Mouse (Mus musculus): ENCODE measurements at regions not wholly inside any gene's neighbourhood (a gene's known extent, or its start where the extent isn't known, plus 50 kb on each side); places are given as distances from the start of the nearest gene placed in this dataset.

DNA sequence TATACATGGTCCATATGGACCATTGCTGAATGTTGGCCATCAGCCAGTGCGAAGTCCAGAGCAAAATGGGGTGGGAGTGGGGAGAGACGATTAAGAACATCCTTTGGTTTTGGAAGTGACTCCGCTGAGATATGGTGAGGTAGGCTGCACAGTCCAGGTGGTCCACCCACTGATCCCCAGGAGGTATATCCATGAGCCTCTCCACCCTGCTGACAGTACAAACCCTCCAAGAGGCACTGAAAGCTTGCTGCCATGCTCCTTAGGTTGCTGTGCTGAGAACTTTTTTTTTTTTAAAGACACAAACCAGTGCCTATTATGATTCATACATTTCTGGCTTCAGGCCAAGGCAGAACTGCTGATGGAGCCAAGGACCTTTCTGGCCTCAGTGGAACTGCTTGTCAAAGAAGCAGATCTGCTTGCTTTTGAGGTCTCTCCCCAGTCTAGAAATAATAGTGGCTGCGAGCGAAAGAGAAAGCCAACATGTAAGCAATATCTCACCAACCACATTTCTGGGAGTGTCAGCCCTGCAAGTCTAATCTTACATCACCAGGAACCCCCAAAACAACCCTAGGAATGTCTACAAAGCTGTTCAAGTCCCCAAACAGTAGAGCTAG lies 105.1 kb upstream of the Med14 start:
- H3K36me3 ChIP-seq (ENCODE audit: control insufficient read depth in 1 of 2, insufficient read depth in 2 of 2, low read length in 2 of 2) = peaks cover 0 to 6% of the 10 kb centered on the region in 2 experiments; a peak in 2 of 4 replicates
- peak; percentile 91 for DNase-seq (ENCODE audit: low read depth, low spot score)

DNA sequence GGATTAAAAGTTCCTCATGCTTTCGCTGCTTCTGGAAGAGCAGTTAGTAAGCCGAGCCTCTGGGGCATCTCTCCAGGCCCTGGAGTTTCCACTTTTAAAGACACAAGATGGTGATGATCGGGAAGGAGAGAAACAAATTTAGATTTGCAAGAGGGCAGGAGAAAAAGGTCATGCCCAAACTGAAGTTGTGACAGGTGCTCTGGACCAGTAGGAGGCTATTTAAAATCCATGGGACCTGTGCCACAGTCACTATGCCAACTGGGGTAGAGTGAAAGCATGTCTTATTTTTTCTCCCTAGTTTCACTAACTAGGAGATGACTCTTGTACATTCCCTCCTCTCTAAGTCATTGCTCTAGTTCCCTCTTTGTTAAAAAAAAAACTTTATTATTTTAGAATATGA lies 104.3 kb upstream of the Med14 start:
- Histone ChIP-seq H3K27ac (ENCODE audit: control insufficient read depth, low read depth, low read length) (no peak overlapping the region), H3K9ac (ENCODE audit: control insufficient read depth, low read depth, low read length, poor library complexity, severe bottlenecking) (no peak overlapping the region), H3K4me3 (ENCODE audit: control insufficient read depth in 1 of 2, insufficient read depth in 1 of 2, low read depth in 2 of 2, low read length in 2 of 2) (no peak overlapping the region), H3K36me3 (ENCODE audit: control insufficient read depth in 1 of 2, insufficient read depth in 2 of 2, low read length in 2 of 2) (peaks cover 0 to 6% of the 10 kb centered on the region in 2 experiments; a peak in 2 of 4 replicates), H3K79me2 (ENCODE audit: control insufficient read depth, insufficient read depth, low read length, poor library complexity) (no peaks in the 10 kb centered on the region), H3K27me3 (ENCODE audit: control insufficient read depth in 1 of 2, insufficient read depth in 2 of 2, low read length in 2 of 2) (no peaks in the 10 kb centered on the region), H3K9me3 (replicated peaks; ENCODE audit: insufficient read depth, low read length) (no peaks in the 10 kb centered on the region), H3K4me1 (ENCODE audit: control insufficient read depth in 1 of 2, insufficient read depth in 2 of 2, low read length in 2 of 2) (peaks cover 0 to 6% of the 10 kb centered on the region in 2 experiments; a peak in 2 of 4 replicates)
- no peak for TF ChIP-seq MXI1 (IDR thresholded peaks at IDR 0.05; ENCODE audit: low read depth, low read length)
- no peak for TF ChIP-seq CTCF (IDR thresholded peaks at IDR 0.05 in 2 of 3, conservative IDR thresholded peaks at IDR 0.05 in 1 of 3; ENCODE audit: control insufficient read depth in 1 of 3, insufficient read depth in 1 of 3, low read depth in 2 of 3, low read length in 3 of 3, poor library complexity in 1 of 3, severe bottlenecking in 1 of 3)
- no peak for TF ChIP-seq HCFC1 (IDR thresholded peaks at IDR 0.05; ENCODE audit: low read depth, low read length)
- TF ChIP-seq TAL1 (IDR thresholded peaks at IDR 0.05; ENCODE audit: low read length) = no peak
- TF ChIP-seq ZMIZ1 (IDR thresholded peaks at IDR 0.05; ENCODE audit: low read depth, low read length) = no peak
- no peak for TF ChIP-seq MEF2A (IDR thresholded peaks at IDR 0.05; ENCODE audit: extremely low read depth, insufficient replicate concordance, low read depth, low read length, poor library complexity, severe bottlenecking)
- TF ChIP-seq ZC3H11A (IDR thresholded peaks at IDR 0.05; ENCODE audit: low read depth, low read length) = no peak
- TF ChIP-seq ZKSCAN1 (IDR thresholded peaks at IDR 0.05; ENCODE audit: low read depth, low read length) = no peak
- no peak for TF ChIP-seq USF2 (IDR thresholded peaks at IDR 0.05; ENCODE audit: borderline replicate concordance in 1 of 2, insufficient read depth in 1 of 2, low read depth in 1 of 2, low read length in 2 of 2)
- TF ChIP-seq BHLHE40 (IDR thresholded peaks at IDR 0.05; ENCODE audit: borderline replicate concordance, low read depth, low read length) = no peak
- no peak for TF ChIP-seq RCOR1 (IDR thresholded peaks at IDR 0.05; ENCODE audit: low read depth, low read length)
- DNase-seq (ENCODE audit: low read depth, low spot score) = no peak

More for the DNA sequence above, 105.1 kb upstream of the Med14 start:
- Histone ChIP-seq H3K9me3 (replicated peaks; ENCODE audit: insufficient read depth, low read length) (no peaks in the 10 kb centered on the region), H3K27me3 (ENCODE audit: control insufficient read depth in 1 of 2, insufficient read depth in 2 of 2, low read length in 2 of 2) (no peaks in the 10 kb centered on the region), H3K4me1 (ENCODE audit: control insufficient read depth in 1 of 2, insufficient read depth in 2 of 2, low read length in 2 of 2) (peaks cover 0 to 6% of the 10 kb centered on the region in 2 experiments; a peak in 2 of 4 replicates), H3K4me3 (ENCODE audit: control insufficient read depth in 1 of 2, insufficient read depth in 1 of 2, low read depth in 2 of 2, low read length in 2 of 2) (no peak overlapping the region), H3K9ac (ENCODE audit: control insufficient read depth, low read depth, low read length, poor library complexity, severe bottlenecking) (no peak overlapping the region), H3K79me2 (ENCODE audit: control insufficient read depth, insufficient read depth, low read length, poor library complexity) (no peaks in the 10 kb centered on the region), H3K27ac (ENCODE audit: control insufficient read depth, low read depth, low read length) (no peak overlapping the region)
- TF ChIP-seq TAL1 (IDR thresholded peaks at IDR 0.05; ENCODE audit: low read length) = peak; percentile 67
- TF ChIP-seq SMC3 (IDR thresholded peaks at IDR 0.05; ENCODE audit: low read depth, low read length) = no peak
- no peak for TF ChIP-seq SIN3A (IDR thresholded peaks at IDR 0.05; ENCODE audit: low read length)
- TF ChIP-seq ZMIZ1 (IDR thresholded peaks at IDR 0.05; ENCODE audit: low read depth, low read length) = no peak
- TF ChIP-seq TCF12 (IDR thresholded peaks at IDR 0.05; ENCODE audit: low read depth, low read length) = peak; percentile 67
- no peak for TF ChIP-seq ELF1 (IDR thresholded peaks at IDR 0.05; ENCODE audit: low read depth, low read length)
- no peak for TF ChIP-seq POLR2AphosphoS2 (IDR thresholded peaks at IDR 0.05; ENCODE audit: low read length)
- TF ChIP-seq JUND (IDR thresholded peaks at IDR 0.05; ENCODE audit: low read depth, low read length) = no peak; the same call in 1 of the 2 replicates
- peak; percentile 49; the same call in 1 of the 2 replicates for TF ChIP-seq RCOR1 (IDR thresholded peaks at IDR 0.05; ENCODE audit: low read depth, low read length)
- no peak for TF ChIP-seq USF2 (IDR thresholded peaks at IDR 0.05; ENCODE audit: borderline replicate concordance in 1 of 2, insufficient read depth in 1 of 2, low read depth in 1 of 2, low read length in 2 of 2)
- no peak for TF ChIP-seq MYC (IDR thresholded peaks at IDR 0.05; ENCODE audit: low read depth, low read length)
- TF ChIP-seq ZNF384 (IDR thresholded peaks at IDR 0.05; ENCODE audit: low read depth, low read length) = peak; percentile 95
- no peak for TF ChIP-seq NRF1 (IDR thresholded peaks at IDR 0.05; ENCODE audit: insufficient read depth, low read depth, low read length, poor library complexity, severe bottlenecking)
- no peak for TF ChIP-seq ZC3H11A (IDR thresholded peaks at IDR 0.05; ENCODE audit: low read depth, low read length)
- TF ChIP-seq TBP (IDR thresholded peaks at IDR 0.05; ENCODE audit: low read depth, low read length) = 0 out of 2 replicates have a peak, but pooled peaks have one; percentile 23
- TF ChIP-seq ZKSCAN1 (IDR thresholded peaks at IDR 0.05; ENCODE audit: low read depth, low read length) = no peak
- TF ChIP-seq GATA1 (IDR thresholded peaks at IDR 0.05; ENCODE audit: low read depth, low read length) = peak; percentile 62
- peak in 1 of 2 experiments; percentile 67; a peak in 3 of 4 replicates for TF ChIP-seq EP300 (IDR thresholded peaks at IDR 0.05; ENCODE audit: low read depth in 1 of 2, low read length in 2 of 2)
- TF ChIP-seq ETS1 (IDR thresholded peaks at IDR 0.05; ENCODE audit: low read depth, low read length) = peak; percentile 56
- no peak for TF ChIP-seq POLR2A (IDR thresholded peaks at IDR 0.05; ENCODE audit: control insufficient read depth in 1 of 2, insufficient read depth in 1 of 2, low read depth in 1 of 2, low read length in 2 of 2, poor library complexity in 1 of 2)
- TF ChIP-seq NELFE (IDR thresholded peaks at IDR 0.05; ENCODE audit: low read depth, low read length) = no peak

Data from MEL (cell line).